Mouse (Mus musculus): ENCODE data around the gene Tekt4. TPM values are rescaled to one million over a fixed set of nuclear protein-coding genes. Genes with fewer than 3 reads are reported as not detected.

Tekt4 gene
- total RNA-seq, 2 experiments from 2014 or later: not detected

DNA sequence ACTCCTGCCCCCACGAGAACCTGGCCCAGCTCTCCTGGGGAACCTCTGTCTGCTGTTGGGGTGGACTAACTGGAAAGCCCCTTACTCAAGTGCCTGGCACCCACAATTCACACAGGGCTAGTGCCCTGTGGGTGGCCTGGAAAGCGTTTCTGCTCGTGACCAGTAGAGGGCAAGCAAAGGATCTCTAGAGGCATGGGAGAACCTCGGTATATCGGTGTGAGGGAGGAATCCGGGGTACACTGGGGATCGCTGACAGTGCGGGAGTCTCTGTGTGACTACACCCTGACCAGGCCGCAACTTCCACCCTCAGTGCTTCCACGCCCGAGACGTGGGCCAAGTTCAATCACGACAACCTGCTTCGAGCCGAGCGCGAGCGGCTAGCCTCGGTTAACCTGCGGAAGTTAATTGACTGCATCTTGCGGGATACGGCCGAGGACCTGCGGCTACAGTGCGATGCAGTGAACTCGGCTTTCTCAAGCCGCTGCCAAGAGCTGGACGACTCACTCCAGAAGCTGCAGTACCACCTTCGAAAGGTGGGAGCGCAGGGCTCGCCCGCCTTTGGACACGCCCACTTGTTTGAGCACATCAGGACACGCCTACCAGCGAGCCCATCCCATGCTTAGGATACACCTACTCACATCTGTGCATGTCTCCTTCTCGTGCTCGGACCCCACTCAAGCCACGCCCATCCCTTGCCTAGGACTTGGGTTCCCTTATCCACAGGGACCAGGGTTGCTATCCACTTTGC, 20.1 kb downstream of the Tekt4 start:
- peak; percentile 81 for ATAC-seq (replicated peaks; ENCODE audit: poor library complexity)

DNA sequence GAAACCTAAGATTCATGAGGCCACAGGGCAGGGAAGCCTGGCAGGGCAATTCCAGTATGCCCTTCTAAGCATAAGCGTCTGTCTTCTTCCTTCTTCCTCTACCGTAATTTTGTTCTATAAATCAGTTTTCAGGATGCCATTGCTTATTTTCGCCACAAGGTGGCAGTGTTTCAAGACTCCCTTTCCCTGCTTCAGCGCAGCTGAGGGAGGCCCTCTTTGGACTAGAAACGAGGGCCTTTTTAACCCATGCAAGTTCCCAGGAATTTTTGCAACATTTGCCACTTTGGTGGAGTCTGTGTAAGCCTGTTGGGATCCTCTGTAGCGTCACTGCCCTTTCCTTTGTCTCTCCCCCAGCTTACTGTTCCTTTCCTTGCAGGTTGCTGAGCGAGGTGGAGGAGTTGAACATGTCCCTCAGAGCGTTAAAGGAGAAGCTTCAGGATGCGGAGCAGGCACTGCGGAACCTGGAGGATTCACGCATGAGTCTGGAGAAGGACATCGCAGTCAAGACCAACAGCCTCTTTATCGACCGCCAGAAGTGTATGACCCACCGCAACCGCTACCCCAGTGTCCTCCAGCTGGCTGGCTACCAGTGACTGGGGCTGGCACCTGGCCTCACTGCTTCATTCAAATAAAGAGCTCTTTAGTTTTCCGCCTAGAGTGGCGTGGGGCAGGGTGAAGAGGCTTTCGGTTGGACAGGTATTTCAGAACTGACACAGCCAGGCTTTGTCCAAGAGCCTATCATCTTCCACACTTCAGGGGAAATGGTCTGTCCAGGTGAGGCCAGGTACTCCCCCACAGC, 21.7 kb downstream of the Tekt4 start:
- peak; percentile 61 for ATAC-seq (replicated peaks; ENCODE audit: poor library complexity)

DNA sequence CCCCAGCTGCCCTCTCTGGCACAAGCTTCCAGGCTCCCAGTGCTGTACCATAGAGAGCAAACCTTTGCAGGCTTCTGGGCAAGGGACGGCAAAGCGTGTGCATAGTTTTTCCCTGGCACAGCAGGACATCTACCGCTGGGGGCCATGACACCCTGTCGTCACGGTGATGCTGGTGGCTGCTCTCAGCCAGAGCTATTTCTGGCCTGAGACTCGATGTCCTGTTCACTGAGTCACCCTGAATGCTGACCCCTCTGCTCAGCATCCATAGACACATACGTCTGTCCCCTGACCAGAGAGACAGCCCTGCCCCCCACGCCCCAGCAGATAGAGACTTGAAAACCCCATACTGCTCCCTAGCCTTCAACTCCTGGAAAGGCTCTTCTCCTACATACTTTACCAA, 25.7 kb downstream of the Tekt4 start:
- no peak for ATAC-seq (replicated peaks; ENCODE audit: poor library complexity)

DNA sequence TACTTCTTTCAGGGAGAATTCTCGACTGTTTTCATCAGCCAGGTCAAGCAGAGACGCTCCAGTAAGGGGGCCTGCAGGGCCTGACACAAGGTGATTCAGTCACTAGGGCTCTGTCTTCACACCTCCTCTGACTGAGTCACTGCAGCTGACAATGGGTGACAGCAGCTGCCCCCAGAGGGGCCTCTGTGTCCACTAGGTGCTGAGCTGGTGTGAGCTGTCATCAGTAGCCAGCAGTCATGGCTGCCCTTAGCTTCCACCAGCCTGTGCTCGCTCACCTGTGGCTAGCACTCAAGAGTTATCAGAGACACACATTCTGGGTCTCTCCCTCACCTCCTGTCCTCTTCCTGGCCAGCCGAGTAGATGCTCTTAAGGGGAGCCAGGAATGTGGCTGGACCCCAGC, 26.4 kb downstream of the Tekt4 start:
- ATAC-seq (replicated peaks; ENCODE audit: poor library complexity): no peak

DNA sequence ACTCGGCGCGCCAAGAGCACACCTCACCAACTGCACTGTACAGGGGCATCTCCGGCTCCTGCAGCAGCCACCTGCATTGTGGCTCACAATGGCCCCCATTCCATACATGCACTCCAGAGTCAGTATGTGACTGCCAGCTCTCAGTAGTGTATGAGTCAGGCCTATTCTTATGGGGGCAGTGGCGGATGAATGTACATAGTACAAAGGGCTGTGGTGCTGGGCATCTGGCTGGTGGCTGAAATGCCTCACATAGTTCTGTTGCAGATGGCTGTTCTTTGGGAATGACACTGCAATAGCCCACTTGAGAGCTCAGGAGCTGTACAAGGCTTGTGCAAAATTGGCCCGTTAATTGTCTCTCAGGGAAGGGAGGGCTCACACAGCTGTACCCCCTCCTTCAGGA, 27.7 kb downstream of the Tekt4 start:
- ATAC-seq (replicated peaks; ENCODE audit: poor library complexity): no peak

DNA sequence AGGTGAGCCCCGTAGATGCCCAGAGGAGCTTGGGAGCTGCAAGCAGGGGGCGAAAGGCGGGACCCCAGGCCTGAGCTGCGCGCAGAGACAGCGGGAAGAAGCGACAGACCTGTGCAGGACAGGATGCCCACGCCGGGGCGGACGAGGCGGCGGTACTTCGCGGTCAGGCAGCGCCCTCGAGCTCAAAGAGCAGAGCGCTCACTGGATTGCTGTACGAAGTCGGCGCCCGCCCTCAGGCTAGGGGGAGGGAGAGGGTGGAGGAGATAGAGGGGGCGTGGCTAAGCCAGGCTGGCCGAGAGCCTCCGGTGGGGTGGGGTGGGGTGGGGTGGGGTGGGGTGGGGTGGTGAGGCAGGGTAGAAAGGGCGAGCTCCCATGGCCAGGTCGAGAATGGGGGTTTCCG, 42.6 kb downstream of the Tekt4 start, which contains the start of gene Sstr5:
Gene Sstr5 (minus strand): TSS at position 276 of the 400 bp plus-strand sequence.
- ATAC-seq (replicated peaks; ENCODE audit: poor library complexity): no peak

DNA sequence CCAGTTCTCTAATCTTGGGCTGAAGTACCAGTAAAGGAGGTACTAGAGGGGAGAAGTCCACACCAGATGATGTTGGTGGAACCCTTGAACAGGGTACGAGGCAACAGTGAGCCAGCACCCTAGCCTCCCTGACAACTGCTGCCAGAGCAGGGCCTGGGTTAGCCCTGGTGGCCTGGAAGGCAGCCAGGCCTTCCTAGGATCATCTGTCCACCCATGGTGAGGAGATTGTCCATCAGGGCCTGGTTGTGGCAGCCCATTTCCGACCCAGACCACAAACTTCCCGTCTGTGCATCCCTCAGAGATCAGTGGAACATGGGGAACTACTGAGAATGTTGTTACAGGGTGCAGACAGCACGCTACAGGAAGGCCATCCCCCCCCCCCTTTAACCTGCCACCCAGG, 48.2 kb downstream of the Tekt4 start:
- no peak for ATAC-seq (replicated peaks; ENCODE audit: poor library complexity)

DNA sequence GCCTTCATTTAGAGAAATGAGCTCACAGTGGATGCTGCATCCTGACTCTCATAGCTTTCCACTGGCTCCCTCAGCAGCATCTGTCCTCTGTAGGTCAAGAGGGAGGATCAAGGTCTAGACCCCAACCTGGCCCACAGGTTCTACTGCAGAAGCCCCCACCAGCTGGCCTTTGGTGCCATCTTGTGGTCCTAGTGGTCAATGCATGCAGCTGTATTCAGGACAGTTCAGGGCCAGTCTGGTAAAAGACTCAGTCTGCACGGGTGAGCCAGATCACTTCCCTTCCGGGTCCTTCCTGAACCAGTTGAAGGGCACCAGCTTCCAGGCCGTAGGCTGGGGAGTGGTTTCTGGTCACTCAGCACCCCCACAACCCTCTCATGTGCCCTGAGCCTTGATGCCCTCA, 53.4 kb downstream of the Tekt4 start:
- ATAC-seq (replicated peaks; ENCODE audit: poor library complexity): peak; percentile 55

DNA sequence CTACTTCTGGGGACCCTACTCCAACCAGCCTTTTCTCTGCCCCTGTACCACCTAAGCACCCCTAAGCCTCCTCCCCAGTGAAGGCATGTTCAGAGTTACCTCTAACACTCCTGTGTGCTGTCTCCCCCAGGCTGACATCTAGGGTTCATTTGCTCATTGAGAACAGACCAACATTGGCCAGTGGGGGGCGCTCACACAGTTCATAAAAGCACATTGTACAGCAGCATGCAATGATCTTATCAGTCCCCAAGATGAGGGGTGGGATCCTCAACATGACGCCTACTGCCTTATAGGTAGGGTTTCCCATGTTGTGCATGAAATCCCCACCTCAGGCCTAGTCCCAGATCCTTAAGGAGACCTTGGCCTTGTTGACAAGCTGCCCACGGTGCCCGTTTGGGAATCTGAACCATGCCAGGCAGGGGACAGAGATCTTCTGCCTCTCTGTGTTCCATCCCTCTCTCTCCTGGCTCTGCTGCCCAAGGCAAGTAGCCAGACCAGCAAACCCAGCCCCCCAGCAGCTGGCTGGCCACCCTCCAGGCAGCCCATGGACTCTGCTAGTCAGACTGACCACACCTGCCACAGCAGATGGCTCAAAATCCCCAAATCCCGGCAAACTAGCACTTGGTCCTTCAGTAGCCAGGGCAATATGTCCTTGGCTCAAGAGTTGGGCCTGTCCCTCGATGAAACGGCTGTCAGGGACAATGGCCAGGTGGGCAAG, 54.6 kb downstream of the Tekt4 start:
- ATAC-seq (replicated peaks; ENCODE audit: poor library complexity): no peak

DNA sequence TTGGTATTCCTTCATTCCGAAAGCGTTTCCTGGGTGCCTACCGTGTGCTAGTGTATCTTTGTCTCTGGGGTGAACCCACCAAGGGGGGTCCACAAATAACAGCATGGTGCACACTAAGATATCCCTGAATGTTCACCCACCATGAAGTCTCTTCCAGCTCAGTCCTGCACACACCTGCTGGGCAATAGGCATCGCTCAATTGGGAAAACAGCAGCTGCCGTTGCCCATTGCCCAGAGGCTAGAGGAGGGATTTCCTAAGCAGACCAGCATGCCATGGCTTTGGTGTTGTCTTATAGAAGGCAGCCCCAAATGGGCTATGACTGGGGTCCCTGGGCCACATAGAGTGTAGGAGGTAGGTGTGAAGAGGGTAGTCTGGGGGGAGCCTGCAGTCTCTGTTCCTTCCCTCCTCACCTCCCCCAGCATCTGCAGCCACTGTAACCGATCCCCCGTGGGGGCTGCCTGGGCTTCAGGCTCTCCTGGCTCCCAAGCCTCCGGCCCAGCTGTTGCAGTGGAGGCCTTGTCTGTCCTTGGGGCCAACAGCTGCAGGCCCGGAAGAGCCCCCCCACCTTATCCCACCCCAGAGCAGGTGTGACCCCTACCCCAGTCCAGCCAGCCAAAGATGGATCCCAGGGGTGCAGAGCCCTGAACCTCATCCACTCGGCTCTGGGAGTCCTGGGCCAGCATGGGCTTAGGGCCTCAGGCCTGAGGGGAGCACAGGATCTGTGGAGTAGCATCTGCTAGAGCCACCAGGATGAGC, 55.8 kb downstream of the Tekt4 start:
- no peak for ATAC-seq (replicated peaks; ENCODE audit: poor library complexity)

DNA sequence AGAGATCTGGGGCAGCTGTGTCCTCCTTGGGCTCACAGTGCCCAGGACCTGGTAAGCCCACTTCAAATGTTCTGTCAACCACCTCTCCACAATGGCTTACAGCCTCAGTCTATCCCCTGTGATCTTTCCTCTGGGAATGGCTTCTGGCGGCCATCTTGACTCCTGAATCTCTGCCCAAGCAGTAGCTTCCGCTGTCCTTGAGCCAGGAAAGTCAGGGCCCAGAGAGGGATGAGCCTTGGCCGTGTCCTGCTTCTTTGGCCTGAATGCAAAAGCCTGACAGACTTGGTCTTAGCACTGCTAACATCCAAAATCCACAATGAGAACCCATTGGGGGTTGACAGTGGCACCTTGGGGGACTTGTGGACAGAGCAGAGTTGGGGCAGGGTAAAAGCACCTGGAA, 57.5 kb downstream of the Tekt4 start:
- no peak for ATAC-seq (replicated peaks; ENCODE audit: poor library complexity)

DNA sequence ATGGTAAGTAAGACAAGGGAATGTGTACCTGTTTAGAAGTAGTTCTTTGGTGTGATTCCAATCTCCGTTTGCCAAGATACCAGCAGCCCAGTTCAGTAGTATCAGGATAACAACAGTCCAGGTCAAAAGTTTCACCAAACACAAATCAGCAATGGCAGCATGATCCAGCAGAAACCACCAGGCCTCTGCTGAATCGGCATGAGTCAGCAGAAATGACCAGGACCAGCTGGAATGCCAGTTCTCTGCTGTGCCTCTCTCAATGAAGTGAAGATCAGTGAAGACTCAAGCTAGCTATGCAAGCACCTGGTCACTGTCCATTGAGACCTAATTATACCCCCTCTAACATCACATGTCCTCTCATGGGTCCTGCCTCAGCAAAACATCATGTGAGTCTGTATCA, 59.6 kb downstream of the Tekt4 start:
- ATAC-seq (replicated peaks; ENCODE audit: poor library complexity): no peak

DNA sequence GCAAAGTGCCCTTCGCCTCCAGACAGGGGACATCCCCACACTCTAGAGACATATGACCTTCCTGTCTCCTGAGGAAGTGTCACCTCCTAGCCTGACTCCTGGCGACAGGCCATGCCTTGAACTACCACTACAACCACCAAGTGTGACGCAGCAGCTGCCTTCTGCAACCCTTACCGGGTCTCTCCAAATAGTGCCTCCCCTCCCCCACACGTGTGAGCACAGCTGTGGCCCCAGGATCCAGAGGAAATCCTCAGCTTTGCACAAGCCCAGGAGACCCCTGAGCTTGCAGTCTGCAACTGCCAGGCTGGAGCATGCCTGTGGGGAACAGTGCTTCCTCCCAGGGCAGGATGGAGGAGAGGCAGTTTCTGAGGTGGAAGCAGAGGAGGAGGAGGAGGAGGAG, 61.9 kb downstream of the Tekt4 start:
- ATAC-seq (replicated peaks; ENCODE audit: poor library complexity): no peak

DNA sequence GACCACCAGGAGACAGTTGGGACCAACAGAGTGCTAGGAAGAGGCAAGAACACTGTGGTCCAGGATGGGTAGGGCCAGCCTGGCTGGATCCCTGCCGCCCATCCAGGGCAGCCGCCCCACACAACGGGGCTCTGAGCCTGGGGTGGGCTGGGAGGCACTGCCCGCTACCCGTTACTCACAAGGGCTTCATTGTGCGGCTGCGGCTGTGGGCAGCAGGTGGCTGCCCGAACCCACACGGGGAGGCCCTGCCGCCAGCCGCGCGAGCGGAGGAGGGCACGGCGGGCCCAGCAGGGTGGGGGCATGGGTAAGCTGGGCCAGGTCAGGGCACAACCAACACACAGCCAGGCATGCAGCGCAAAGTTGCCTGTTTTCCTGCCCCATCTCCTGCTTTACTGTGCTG, 63.7 kb downstream of the Tekt4 start:
- ATAC-seq (replicated peaks; ENCODE audit: poor library complexity): no peak

DNA sequence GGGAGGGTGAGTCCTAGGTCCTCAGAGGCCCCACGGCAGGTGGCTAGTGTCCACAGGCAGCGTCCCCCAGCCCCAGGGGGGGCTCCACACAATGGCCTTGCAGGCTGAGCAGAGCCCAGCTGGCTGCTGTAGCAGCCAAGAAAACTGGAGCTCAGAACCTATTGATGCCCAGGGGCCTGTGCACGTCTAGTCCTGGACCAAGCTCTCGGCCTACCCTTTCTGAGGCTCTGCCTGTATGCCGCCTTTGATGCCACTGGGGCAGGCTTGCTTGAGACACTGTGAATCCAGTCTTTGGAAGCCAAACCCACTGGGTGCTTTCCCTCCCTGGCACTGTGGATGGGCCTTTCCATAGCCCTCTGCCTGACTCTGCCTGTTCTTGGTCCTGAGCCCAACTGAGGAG, 65.1 kb downstream of the Tekt4 start:
- no peak for ATAC-seq (replicated peaks; ENCODE audit: poor library complexity)

DNA sequence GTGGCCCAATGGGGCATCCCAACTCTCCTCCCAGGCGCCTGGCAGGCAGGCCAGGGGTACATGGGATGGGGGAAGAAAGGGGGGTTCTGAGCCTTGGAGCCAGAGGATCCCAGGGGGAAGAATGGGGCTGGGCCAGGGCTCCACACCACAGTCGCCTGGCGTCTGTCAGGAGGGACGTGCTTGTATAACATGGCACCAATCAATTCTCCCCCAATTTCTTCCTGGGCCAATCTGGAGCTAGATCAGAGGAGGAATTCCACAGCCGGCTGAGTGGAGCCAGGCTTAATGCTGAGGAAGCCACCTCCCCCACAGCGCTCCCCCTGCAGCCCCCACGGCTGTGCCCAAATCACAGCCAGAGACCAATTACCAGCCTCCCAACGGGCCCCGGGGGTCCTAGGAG, 66.1 kb downstream of the Tekt4 start:
- no peak for ATAC-seq (replicated peaks; ENCODE audit: poor library complexity)

DNA sequence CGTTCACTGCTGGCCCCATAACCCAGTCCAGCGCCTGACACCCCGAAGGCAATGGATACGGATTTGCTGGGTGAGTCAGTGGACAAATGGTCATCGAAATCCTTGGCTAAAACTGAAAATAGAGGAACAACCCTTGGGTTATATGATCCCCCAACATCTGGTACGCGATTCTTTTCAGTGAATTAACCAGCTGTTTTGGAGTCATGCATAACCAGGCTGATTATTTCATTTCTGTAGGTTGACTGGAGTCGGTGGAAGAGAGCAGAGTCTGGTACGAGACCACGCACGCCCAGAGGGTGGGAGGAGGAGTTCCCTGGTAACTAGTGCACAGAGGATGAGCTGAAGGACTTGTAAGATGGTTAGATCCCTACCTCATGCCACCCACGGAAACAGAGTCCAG, 67.7 kb downstream of the Tekt4 start:
- ATAC-seq (replicated peaks; ENCODE audit: poor library complexity): no peak

Data from megakaryocyte progenitor cell, adult 5-6 weeks (primary cell).